Mouse (Mus musculus): Measurements from ENCODE around the gene Smarcad1. TPM values are rescaled to one million over a fixed set of nuclear protein-coding genes. Genes with fewer than 3 reads are reported as not detected.

Gene Smarcad1
- total and polyA plus RNA-seq, 2 experiments from 2014 or later, result 25.0 to 34.4 TPM

DNA sequence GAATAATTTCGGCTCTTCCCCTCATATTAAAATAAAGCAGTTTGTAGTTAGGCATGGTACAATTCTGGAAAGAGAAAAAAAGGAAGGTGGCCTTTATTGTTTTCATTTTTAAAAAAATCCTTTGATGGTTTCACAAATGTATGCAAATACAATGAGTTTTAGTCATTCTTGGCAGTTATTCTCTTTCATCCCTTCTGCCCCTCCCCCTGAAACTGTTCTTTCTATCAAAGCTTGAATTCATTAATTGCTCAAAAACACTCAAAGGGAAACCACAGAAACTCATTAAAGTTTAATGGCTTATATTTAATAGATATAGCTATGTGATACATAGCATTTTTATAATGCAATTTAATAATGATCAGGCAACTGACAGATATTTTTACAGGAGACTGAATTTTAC lies 95.9 kb downstream of the Smarcad1 start:
- Histone ChIP-seq H3K9me3 (replicated peaks; ENCODE audit: control insufficient read depth, low read length) (no peaks in the 10 kb centered on the region), H3K9ac (replicated peaks; ENCODE audit: low read depth, low read length) (no peak overlapping the region), H3K27me3 (ENCODE audit: control insufficient read depth, insufficient read depth, low read length) (no peaks in the 10 kb centered on the region), H3K4me3 (ENCODE audit: low read depth, low read length) (no peak overlapping the region), H3K36me3 (replicated peaks; ENCODE audit: control insufficient read depth, insufficient read depth, low read length) (no peaks in the 10 kb centered on the region), H3K27ac (ENCODE audit: low read depth) (no peak overlapping the region), H3K4me2 (ENCODE audit: low read depth, low read length) (no peak overlapping the region), H3K4me1 (ENCODE audit: control insufficient read depth, insufficient read depth) (no peaks in the 10 kb centered on the region)
- 90% methylated on average over 1 of the region's 1 CpGs for WGBS
- ATAC-seq (ENCODE audit: insufficient read depth, low read depth), result no peak
- TF ChIP-seq EP300 (IDR thresholded peaks at IDR 0.05; ENCODE audit: low read depth) (no peak), CTCF (IDR thresholded peaks at IDR 0.05; ENCODE audit: low read depth) (no peak)
- no peak for DNase-seq (ENCODE audit: low spot score)

DNA sequence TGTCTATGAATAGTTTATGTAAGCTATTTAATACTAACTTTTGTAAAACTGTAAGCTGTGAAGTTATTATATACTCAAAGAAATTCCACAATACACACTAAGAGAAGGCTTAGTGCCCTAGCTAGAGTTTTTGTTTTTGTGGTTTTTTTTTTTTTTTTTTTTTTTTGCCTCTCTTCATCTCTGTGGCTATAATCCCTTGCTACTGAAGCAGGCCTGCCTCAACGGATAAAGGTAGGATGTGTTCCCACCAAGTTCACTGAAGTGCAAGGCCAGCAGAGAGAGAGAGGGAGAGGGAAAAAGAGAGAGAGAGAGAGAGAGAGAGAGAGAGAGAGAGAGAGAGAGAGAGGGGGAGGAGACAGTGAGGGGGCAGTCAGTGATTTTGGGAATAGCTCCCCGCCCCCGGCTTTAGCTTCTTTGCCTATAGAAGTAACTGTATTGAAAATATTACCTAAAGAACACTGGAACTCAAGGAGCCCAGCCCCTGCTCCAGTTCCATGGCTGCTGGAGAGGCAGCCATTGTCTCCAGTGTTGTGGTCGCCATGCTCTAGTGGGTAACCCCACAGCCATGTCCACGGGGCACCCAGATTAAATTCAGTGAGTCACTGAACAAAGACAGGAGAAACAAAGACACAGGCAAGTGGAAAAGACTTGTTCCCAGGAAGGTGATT lies 97.8 kb downstream of the Smarcad1 start:
- no peaks in the 10 kb centered on the region for H3K36me3 ChIP-seq (replicated peaks; ENCODE audit: control insufficient read depth, insufficient read depth, low read length)
- DNase-seq (ENCODE audit: low spot score), result no peak
- H3K4me3 ChIP-seq (ENCODE audit: low read depth, low read length), result no peak overlapping the region
- no peaks in the 10 kb centered on the region for H3K4me1 ChIP-seq (ENCODE audit: control insufficient read depth, insufficient read depth)
- no peak overlapping the region for H3K27ac ChIP-seq (ENCODE audit: low read depth)
- no peaks in the 10 kb centered on the region for H3K9me3 ChIP-seq (replicated peaks; ENCODE audit: control insufficient read depth, low read length)
- H3K27me3 ChIP-seq (ENCODE audit: control insufficient read depth, insufficient read depth, low read length), result no peaks in the 10 kb centered on the region
- 71% methylated on average over 5 of the region's 5 CpGs for WGBS
- no peak for TF ChIP-seq CTCF (IDR thresholded peaks at IDR 0.05; ENCODE audit: low read depth)
- no peak for TF ChIP-seq EP300 (IDR thresholded peaks at IDR 0.05; ENCODE audit: low read depth)
- H3K4me2 ChIP-seq (ENCODE audit: low read depth, low read length), result no peak overlapping the region
- ATAC-seq (ENCODE audit: insufficient read depth, low read depth), result no peak
- H3K9ac ChIP-seq (replicated peaks; ENCODE audit: low read depth, low read length), result no peak overlapping the region

DNA sequence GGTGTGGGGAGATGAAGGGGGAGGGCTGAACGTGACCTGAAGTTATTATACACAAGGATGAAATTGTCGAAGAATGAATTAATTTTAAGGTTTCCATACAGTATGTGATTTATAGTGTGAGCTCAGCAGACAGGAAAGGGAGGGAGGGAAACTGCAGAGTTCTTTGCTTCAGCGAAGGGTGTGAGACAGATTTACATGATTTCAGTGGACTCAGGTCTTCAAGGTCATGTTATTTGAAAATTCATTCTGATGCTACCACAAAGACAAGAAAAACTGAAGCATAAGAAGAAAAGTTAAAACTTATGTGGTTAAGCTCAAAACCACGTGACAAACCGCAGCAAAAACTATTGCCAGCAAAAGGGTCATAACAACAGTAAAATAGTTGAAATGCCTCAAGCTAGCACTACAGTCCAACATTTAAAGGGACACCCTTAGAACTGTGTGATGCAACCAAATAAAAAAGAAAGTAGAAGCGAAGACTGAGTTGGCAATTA lies 98.4 kb downstream of the Smarcad1 start:
- H3K4me2 ChIP-seq (ENCODE audit: low read depth, low read length), result no peak overlapping the region
- 71% methylated on average over 6 of the region's 6 CpGs for WGBS
- H3K9me3 ChIP-seq (replicated peaks; ENCODE audit: control insufficient read depth, low read length), result no peaks in the 10 kb centered on the region
- H3K27ac ChIP-seq (ENCODE audit: low read depth), result no peak overlapping the region
- H3K4me1 ChIP-seq (ENCODE audit: control insufficient read depth, insufficient read depth), result no peaks in the 10 kb centered on the region
- H3K27me3 ChIP-seq (ENCODE audit: control insufficient read depth, insufficient read depth, low read length), result no peaks in the 10 kb centered on the region
- H3K36me3 ChIP-seq (replicated peaks; ENCODE audit: control insufficient read depth, insufficient read depth, low read length), result no peaks in the 10 kb centered on the region
- ATAC-seq (ENCODE audit: insufficient read depth, low read depth) (no peak), DNase-seq (ENCODE audit: low spot score) (no peak)
- TF ChIP-seq EP300 (IDR thresholded peaks at IDR 0.05; ENCODE audit: low read depth) (no peak), CTCF (IDR thresholded peaks at IDR 0.05; ENCODE audit: low read depth) (no peak)
- no peak overlapping the region for H3K9ac ChIP-seq (replicated peaks; ENCODE audit: low read depth, low read length)
- no peak overlapping the region for H3K4me3 ChIP-seq (ENCODE audit: low read depth, low read length)

DNA sequence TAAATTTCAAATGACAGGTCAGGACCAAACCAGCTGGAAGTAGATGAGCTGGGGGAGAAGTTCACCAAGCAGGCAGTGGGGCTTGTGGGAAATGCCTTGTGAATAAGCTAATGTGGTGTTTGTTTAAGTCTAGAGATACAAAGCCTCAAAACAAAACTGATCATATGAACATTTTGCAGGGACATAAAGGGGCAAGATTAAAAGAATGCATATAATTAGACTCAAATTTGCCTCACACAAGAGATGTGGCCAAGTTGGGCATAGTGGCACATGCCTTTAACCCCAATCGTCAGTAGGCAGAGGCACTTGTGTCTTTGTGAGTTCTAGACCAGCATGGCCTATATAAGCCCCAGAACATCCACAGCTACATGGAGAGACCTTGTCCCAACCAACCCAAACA lies 99.9 kb downstream of the Smarcad1 start:
- Histone ChIP-seq H3K36me3 (replicated peaks; ENCODE audit: control insufficient read depth, insufficient read depth, low read length) (no peaks in the 10 kb centered on the region), H3K4me2 (ENCODE audit: low read depth, low read length) (no peak overlapping the region), H3K9me3 (replicated peaks; ENCODE audit: control insufficient read depth, low read length) (no peaks in the 10 kb centered on the region), H3K4me3 (ENCODE audit: low read depth, low read length) (no peak overlapping the region), H3K27ac (ENCODE audit: low read depth) (no peak overlapping the region), H3K9ac (replicated peaks; ENCODE audit: low read depth, low read length) (no peak overlapping the region), H3K27me3 (ENCODE audit: control insufficient read depth, insufficient read depth, low read length) (no peaks in the 10 kb centered on the region), H3K4me1 (ENCODE audit: control insufficient read depth, insufficient read depth) (no peaks in the 10 kb centered on the region)
- no peak for ATAC-seq (ENCODE audit: insufficient read depth, low read depth)
- DNase-seq (ENCODE audit: low spot score), result no peak
- WGBS, result 86% methylated on average over 1 of the region's 1 CpGs
- TF ChIP-seq EP300 (IDR thresholded peaks at IDR 0.05; ENCODE audit: low read depth), result no peak
- no peak for TF ChIP-seq CTCF (IDR thresholded peaks at IDR 0.05; ENCODE audit: low read depth)

GRCm38 (mm10) chr6:65144621-65145205 lies 102.3 kb downstream of the Smarcad1 start, which contains the start of gene Hpgds:
Gene Hpgds (minus strand): TSS chr6:65144908.
- Histone ChIP-seq H3K36me3 (replicated peaks; ENCODE audit: control insufficient read depth, insufficient read depth, low read length) (no peaks in the 10 kb centered on the region), H3K9me3 (replicated peaks; ENCODE audit: control insufficient read depth, low read length) (no peaks in the 10 kb centered on the region), H3K4me2 (ENCODE audit: low read depth, low read length) (no peak within 1 kb of the TSS; the same call in 1 of the 2 replicates), H3K9ac (replicated peaks; ENCODE audit: low read depth, low read length) (no peak within 1 kb of the TSS), H3K27ac (ENCODE audit: low read depth) (no peak within 1 kb of the TSS), H3K27me3 (ENCODE audit: control insufficient read depth, insufficient read depth, low read length) (no peaks in the 10 kb centered on the region), H3K4me1 (ENCODE audit: control insufficient read depth, insufficient read depth) (no peaks in the 10 kb centered on the region), H3K4me3 (ENCODE audit: low read depth, low read length) (no peak within 1 kb of the TSS)
- ATAC-seq (ENCODE audit: insufficient read depth, low read depth) (no peak), DNase-seq (ENCODE audit: low spot score) (no peak)
- TF ChIP-seq EP300 (IDR thresholded peaks at IDR 0.05; ENCODE audit: low read depth) (no peak), CTCF (IDR thresholded peaks at IDR 0.05; ENCODE audit: low read depth) (no peak)
- WGBS, result 56% methylated on average over 16 of the region's 16 CpGs
